Mouse (Mus musculus): ENCODE results near the gene Ccdc54. TPM values are rescaled to one million over a fixed set of nuclear protein-coding genes. Genes with fewer than 3 reads are reported as not detected.

The Ccdc54 gene
- not detected for total RNA-seq (2021)
- long read RNA-seq, experiment 1: 0 reads
- long read RNA-seq, experiment 2: 0 reads

GRCm38 (mm10) chr16:50591054-50591453 is at the start of gene Ccdc54:
Ccdc54 (minus strand) TSS chr16:50591154.
- no peak for DNase-seq (ENCODE audit: low spot score)

- no peak for DNase-seq (ENCODE audit: low spot score)
Measured at GRCm38 (mm10) chr16:50632585-50632984, 41.6 kb upstream of the Ccdc54 start.

GRCm38 (mm10) chr16:50615569-50615968 is 24.6 kb upstream of the Ccdc54 start:
- no peak for DNase-seq (ENCODE audit: low spot score)

- no peak for DNase-seq (ENCODE audit: low spot score)
Measured at GRCm38 (mm10) chr16:50612944-50613343, 22.0 kb upstream of the Ccdc54 start.

- DNase-seq (ENCODE audit: low spot score): no peak
Measured at GRCm38 (mm10) chr16:50610580-50610979, 19.6 kb upstream of the Ccdc54 start.

- DNase-seq (ENCODE audit: low spot score): no peak
Measured at GRCm38 (mm10) chr16:50607776-50608562, 17.0 kb upstream of the Ccdc54 start.

- DNase-seq (ENCODE audit: low spot score): no peak
Measured at GRCm38 (mm10) chr16:50604826-50605225, 13.9 kb upstream of the Ccdc54 start.

- DNase-seq (ENCODE audit: low spot score): no peak
Measured at GRCm38 (mm10) chr16:50601947-50602346, 11.0 kb upstream of the Ccdc54 start.

GRCm38 (mm10) chr16:50600665-50601064 is 9.7 kb upstream of the Ccdc54 start:
- DNase-seq (ENCODE audit: low spot score): no peak

GRCm38 (mm10) chr16:50596679-50597078 is 5.7 kb upstream of the Ccdc54 start:
- DNase-seq (ENCODE audit: low spot score): no peak

GRCm38 (mm10) chr16:50596171-50596570 is 5.2 kb upstream of the Ccdc54 start:
- DNase-seq (ENCODE audit: low spot score): no peak

- no peak for DNase-seq (ENCODE audit: low spot score)
Measured at GRCm38 (mm10) chr16:50594876-50595275, 3.9 kb upstream of the Ccdc54 start.

GRCm38 (mm10) chr16:50593361-50593760 is 2.4 kb upstream of the Ccdc54 start:
- DNase-seq (ENCODE audit: low spot score): no peak

- DNase-seq (ENCODE audit: low spot score): no peak
Measured at GRCm38 (mm10) chr16:50589574-50590151, 1.3 kb downstream of the Ccdc54 start.

- DNase-seq (ENCODE audit: low spot score): no peak
Measured at GRCm38 (mm10) chr16:50588191-50588590, 2.8 kb downstream of the Ccdc54 start.

GRCm38 (mm10) chr16:50587139-50587538 is 3.8 kb downstream of the Ccdc54 start:
- DNase-seq (ENCODE audit: low spot score): no peak

GRCm38 (mm10) chr16:50578361-50578760 is 12.6 kb downstream of the Ccdc54 start:
- DNase-seq (ENCODE audit: low spot score): no peak

GRCm38 (mm10) chr16:50572557-50572956 is 18.4 kb downstream of the Ccdc54 start:
- DNase-seq (ENCODE audit: low spot score): no peak

GRCm38 (mm10) chr16:50559163-50559771 is 31.7 kb downstream of the Ccdc54 start:
- DNase-seq (ENCODE audit: low spot score): no peak

- DNase-seq (ENCODE audit: low spot score): no peak
Measured at GRCm38 (mm10) chr16:50553828-50554227, 37.1 kb downstream of the Ccdc54 start.

- DNase-seq (ENCODE audit: low spot score): no peak
Measured at GRCm38 (mm10) chr16:50551871-50552528, 39.0 kb downstream of the Ccdc54 start.

- DNase-seq (ENCODE audit: low spot score): no peak
Measured at GRCm38 (mm10) chr16:50550927-50551326, 40.0 kb downstream of the Ccdc54 start.

Data from gastrocnemius, adult 18-20 months (tissue).